Mouse (Mus musculus) testis, adult 2 months (tissue): ENCODE measurements around the gene Ifitm1.
"Not testable (repeated sequence)": the region's sequence is repeated elsewhere in the genome, so short reads cannot be mapped to it uniquely, and the experiment has no call there.

ENCODE experiments used
- CTCF ChIP-seq: fragments of 200-500 bp; IDR thresholded peaks from 2 replicates; pipeline ENCODE4 v1.5.1; 2012; ENCODE audit warnings: low read depth, mild to moderate bottlenecking, inconsistent platforms, low read length, moderate library complexity; ENCODE audit not compliant: control insufficient read depth, insufficient read depth, insufficient replicate concordance
- POLR2A ChIP-seq: fragments of 200-500 bp; IDR thresholded peaks from 2 replicates; pipeline ENCODE4 v1.6.1; 2012; ENCODE audit warnings: low read depth, mild to moderate bottlenecking, inconsistent platforms, low read length, moderate library complexity; ENCODE audit not compliant: control insufficient read depth

DNA sequence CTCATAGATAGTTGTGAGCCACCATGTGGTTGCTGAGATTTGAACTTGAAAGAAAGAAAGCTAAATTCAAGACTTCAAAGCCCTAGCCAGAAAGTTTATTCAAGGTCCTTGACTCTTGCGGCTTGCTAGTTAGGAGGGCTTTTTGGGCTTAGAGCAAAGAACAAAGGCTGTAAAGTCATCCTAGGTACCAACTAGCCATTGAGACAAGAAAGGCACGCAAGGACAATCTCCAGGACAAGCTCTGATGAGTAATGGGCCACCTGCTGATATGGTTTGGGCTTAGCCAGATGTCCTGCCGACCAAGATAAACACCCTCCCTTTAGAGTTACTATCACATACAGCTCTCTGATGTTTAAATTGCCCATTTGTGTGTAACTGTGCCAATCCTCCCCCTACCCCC, 1.7 kb downstream of the Ifitm1 start:
- not testable (repeated sequence) for TF ChIP-seq CTCF, POLR2A
